Mouse (Mus musculus) gastrocnemius, postnatal 14 days (tissue): ENCODE measurements around the gene Tubd1. TPM values are rescaled to one million over a fixed set of nuclear protein-coding genes. Genes with fewer than 3 reads are reported as not detected.

Experiments
- DNase-seq: peaks from one replicate; pipeline ENCODE4 v3.0.0; 2021; ENCODE audit warnings: mixed read lengths
- intact Hi-C: fragments of 180-260 bp; cut with DNase I; formaldehyde crosslinking; loops from one replicate; pipeline ENCODE4 v1.15.1; 2025; ENCODE audit warnings: low total_unique reads
- total RNA-seq, 2 experiments: library from RNA; stranded (reverse); gene quantifications; 2 replicates each; pipeline ENCODE4 v1.2.3; 2021

Gene Tubd1
- total RNA-seq, 2 experiments from 2014 or later = 4.6 to 4.8 TPM

GRCm38 (mm10) chr11:86547412-86547811 is 2.6 kb downstream of the Tubd1 start:
- intact Hi-C loops = no loop called here
- no peak for DNase-seq

- DNase-seq = no peak
- intact Hi-C loops = no loop called here
Measured at GRCm38 (mm10) chr11:86553525-86553924, 8.7 kb downstream of the Tubd1 start.

- intact Hi-C loops = no loop called here
- no peak for DNase-seq
Measured at GRCm38 (mm10) chr11:86558258-86558657, 13.5 kb downstream of the Tubd1 start.

GRCm38 (mm10) chr11:86568425-86568824 is 23.6 kb downstream of the Tubd1 start:
- DNase-seq = no peak
- intact Hi-C loops = no loop called here

- no peak for DNase-seq
- intact Hi-C loops = no loop called here
Measured at GRCm38 (mm10) chr11:86570261-86570746, 25.5 kb downstream of the Tubd1 start.

- no peak for DNase-seq
- intact Hi-C loops = no loop called here
Measured at GRCm38 (mm10) chr11:86571047-86571855, 26.5 kb downstream of the Tubd1 start.

- DNase-seq = no peak
- intact Hi-C loops = no loop called here
Measured at GRCm38 (mm10) chr11:86571871-86572270, 27.1 kb downstream of the Tubd1 start.

- DNase-seq = no peak
- intact Hi-C loops = no loop called here
Measured at GRCm38 (mm10) chr11:86572623-86573022, 27.8 kb downstream of the Tubd1 start.

GRCm38 (mm10) chr11:86573646-86574231 is 28.9 kb downstream of the Tubd1 start:
- no peak for DNase-seq
- intact Hi-C loops = no loop called here

- no peak for DNase-seq
- intact Hi-C loops = no loop called here
Measured at GRCm38 (mm10) chr11:86574408-86574807, 29.6 kb downstream of the Tubd1 start.

GRCm38 (mm10) chr11:86575632-86576378 is 31.0 kb downstream of the Tubd1 start:
- intact Hi-C loops = no loop called here
- DNase-seq = no peak

GRCm38 (mm10) chr11:86577231-86577630 is 32.4 kb downstream of the Tubd1 start:
- intact Hi-C loops = no loop called here
- DNase-seq = peak; percentile 27

GRCm38 (mm10) chr11:86578106-86578808 is 33.5 kb downstream of the Tubd1 start:
- DNase-seq = no peak
- intact Hi-C loops = no loop called here

GRCm38 (mm10) chr11:86578809-86579730 is 34.3 kb downstream of the Tubd1 start:
- intact Hi-C loops = no loop called here

GRCm38 (mm10) chr11:86579731-86580318 is 35.0 kb downstream of the Tubd1 start:
- DNase-seq = no peak
- intact Hi-C loops = no loop called here

More at GRCm38 (mm10) chr11:86578809-86579730, 34.3 kb downstream of the Tubd1 start:
- DNase-seq = peak; percentile 61

- intact Hi-C loops = no loop called here
- DNase-seq = no peak
Measured at GRCm38 (mm10) chr11:86580319-86581113, 35.7 kb downstream of the Tubd1 start.

- peak; percentile 32 for DNase-seq
- intact Hi-C loops = no loop called here
Measured at GRCm38 (mm10) chr11:86581250-86581753, 36.5 kb downstream of the Tubd1 start.
